Mouse (Mus musculus): ENCODE measurements around the gene Zfp790. TPM values are rescaled to one million over a fixed set of nuclear protein-coding genes. Genes with fewer than 3 reads are reported as not detected.

Zfp790 gene
- total RNA-seq (2021) = 10 to 100 TPM; 12.0 to 14.1 TPM

DNA sequence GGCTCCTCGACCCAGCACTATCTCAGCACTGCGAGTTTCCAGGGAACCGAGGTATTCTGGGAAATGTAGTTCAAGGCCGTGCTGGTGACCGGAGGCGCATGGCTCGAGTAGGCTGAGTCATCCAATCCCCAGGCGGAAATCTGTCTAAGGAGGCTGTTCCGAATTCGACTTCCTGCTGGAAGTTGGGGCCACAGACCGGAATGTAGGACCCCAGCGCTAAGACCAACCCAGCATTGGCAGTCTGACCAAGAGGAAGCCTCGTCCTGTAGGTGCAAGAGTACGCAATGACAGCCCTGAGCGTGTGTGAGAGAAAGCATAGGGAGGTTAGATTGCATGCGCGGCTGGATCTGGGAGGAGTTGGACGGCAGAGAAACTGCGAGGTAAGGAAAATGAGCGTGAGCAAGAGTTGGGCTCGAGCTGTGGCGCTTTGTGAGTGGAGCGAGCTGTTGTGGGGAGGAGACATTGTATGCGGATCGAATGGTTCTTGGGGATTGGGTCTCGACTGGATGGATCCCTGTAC, at the start of gene Zfp790:
TSS of gene Zfp790 (plus strand) at position 205 of the 520 bp plus-strand sequence.
- intact Hi-C loops (cut with DNase I) = loop anchor here (5.0 kb wide), 1 partner anchor 34 kb away; the partner anchor contains the start of gene Zfp30

GRCm38 (mm10) chr7:29767058-29767686, 48.7 kb upstream of the Zfp790 start:
- intact Hi-C loops (cut with DNase I) = loop anchor here (5.0 kb wide), 2 partner anchors 85 to 140 kb away; partner anchors contain the start of genes Zfp27, Zfp383 and Zfp940
- peak; percentile 92 to 93 for DNase-seq

More for the DNA sequence above, at the start of gene Zfp790:
- peak; percentile 93 for DNase-seq

- intact Hi-C loops (cut with DNase I) = loop anchor here (2.0 to 5.0 kb wide), 3 partner anchors 51 to 139 kb away; partner anchors contain the start of genes Zfp27, Zfp383 and Zfp940
- DNase-seq = peak; percentile 94 to 95
These were observed 47.6 kb upstream of the Zfp790 start, which contains the start of gene Zfp84 for GRCm38 (mm10) chr7:29768090-29768900. TSS of gene Zfp84 (plus strand) at chr7:29768552.

DNA sequence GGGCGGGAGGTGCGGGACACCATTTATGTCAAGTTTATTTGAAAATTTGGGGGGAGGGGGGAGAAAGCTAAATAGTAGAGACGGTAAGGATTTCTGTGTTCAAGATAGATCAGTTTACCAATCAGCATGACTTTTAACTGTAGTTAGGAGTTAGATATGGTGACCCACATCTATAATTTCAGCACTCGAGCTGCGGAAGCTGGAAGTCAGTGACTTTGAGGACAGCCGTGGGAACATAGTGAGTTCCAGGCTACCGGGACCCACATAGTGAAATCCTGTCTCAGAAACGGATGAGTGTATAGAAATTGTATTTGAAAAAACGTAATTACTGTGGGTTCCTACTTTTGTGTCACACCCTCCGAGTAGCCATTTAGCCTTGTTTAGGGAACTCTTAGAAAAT, 46.9 kb upstream of the Zfp790 start:
- intact Hi-C loops (cut with DNase I) = loop anchor here (2.0 to 5.0 kb wide), 3 partner anchors 50 to 138 kb away; partner anchors contain the start of genes Zfp27, Zfp383 and Zfp940

GRCm38 (mm10) chr7:29773503-29773902, 42.4 kb upstream of the Zfp790 start:
- intact Hi-C loops (cut with DNase I) = no loop called here
- no peak for DNase-seq

More for the DNA sequence above, 46.9 kb upstream of the Zfp790 start:
- DNase-seq = no peak

DNA sequence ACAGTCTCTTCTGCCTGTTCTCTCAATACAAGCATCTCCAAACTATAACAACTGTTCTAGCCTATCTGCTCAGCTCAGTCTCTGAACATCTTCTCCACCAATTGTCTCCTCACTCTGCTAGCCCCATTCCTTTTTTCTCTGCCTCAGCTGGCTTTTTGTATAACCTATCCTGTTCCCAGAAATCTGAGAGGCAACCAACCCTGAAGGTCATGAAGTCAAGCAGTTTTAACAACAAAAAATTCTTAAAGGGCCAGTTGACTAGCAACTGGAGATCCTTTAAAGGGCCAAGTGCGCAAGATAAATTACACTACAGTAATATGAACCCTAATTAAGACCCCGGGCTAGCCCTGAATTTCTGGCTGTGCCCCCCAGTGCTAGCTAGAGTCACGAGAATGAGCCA, 41.5 kb upstream of the Zfp790 start:
- intact Hi-C loops (cut with DNase I) = no loop called here
- DNase-seq = no peak

- no peak for DNase-seq
- intact Hi-C loops (cut with DNase I) = no loop called here
These were observed 39.3 kb upstream of the Zfp790 start for GRCm38 (mm10) chr7:29776568-29776967.

DNA sequence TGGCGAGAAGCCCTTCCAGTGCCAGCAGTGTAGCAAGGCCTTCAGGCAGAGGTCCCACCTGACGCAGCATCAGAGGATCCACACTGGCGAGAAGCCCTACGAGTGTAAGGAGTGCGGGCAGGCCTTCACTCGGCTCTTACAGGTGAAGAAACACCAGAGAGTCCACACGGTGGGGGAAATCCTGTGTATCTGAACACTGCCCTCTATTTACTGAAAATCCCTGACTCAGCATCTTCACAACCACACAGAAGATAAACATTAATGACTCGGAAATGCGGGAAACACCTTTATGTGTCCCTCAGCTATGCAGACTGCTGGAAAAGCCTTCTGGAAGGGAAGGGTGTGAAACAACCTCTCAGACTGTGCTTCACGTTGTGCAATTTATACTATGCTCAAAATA, 38.5 kb upstream of the Zfp790 start:
- no peak for DNase-seq
- intact Hi-C loops (cut with DNase I) = no loop called here

DNA sequence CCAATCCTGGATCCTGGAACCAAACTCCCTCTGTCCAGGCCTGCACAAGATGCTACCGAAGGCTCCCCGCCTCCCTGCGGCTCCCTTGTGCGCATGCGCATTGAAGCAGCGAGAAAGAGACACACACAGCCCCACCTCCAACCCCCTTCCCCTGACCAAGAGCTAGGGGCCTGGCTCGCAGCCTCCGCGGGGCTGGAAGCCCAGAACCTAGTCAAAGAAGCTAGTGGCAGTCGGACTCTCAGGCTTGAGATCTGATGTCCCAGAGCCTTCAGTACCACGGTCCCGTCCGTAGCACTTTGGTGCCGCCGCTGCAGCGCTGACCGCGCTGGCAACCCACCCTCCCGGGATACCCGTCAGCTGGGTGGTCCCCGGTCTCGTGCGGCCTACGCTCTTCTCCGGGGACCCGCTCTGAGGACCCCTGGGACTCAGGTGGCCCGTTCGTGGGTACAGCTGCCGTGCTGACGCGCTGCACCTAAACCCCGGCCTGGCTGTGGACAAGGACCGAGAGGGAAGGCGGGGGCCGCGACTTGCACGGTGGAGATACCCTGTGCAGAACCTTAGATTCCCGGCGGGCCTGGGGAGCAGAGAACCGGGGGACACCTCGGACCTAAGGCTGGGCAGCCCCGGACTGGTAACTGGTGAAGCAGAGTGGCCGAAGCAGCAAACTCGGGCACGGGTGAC, 31.9 kb upstream of the Zfp790 start, which contains the start of gene Zfp30:
TSS of gene Zfp30 (plus strand) at position 128 of the 681 bp plus-strand sequence.
- intact Hi-C loops (cut with DNase I) = loop anchor here (5.0 to 10.0 kb wide), 2 partner anchors 33 to 381 kb away; partner anchors contain the start of genes Zfp146 and Zfp790
- peak; percentile 89 to 90 for DNase-seq

GRCm38 (mm10) chr7:29785023-29785422, 30.9 kb upstream of the Zfp790 start:
- intact Hi-C loops (cut with DNase I) = loop anchor here (10.0 kb wide), 1 partner anchor 380 kb away; the partner anchor contains the start of gene Zfp146
- no peak for DNase-seq

DNA sequence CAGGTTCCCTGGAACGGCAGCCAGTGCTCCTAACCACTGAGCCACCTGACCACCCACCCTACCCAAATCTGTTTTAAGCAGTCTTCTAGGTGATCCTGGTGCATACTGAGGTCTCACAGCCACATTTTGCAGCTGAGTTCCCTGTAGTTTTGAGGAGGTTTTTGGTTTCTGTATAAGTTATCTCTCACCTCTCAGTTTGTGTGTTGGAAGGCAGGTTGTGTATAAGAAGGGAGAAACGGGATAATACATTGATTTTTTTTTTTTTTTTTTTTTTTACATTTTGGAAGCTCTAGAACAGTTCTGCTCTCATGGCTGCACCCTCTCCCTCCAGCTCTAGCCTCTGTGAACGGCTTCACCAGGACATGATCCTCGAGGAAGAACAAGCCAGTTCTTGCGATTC, 30.0 kb upstream of the Zfp790 start:
- intact Hi-C loops (cut with DNase I) = loop anchor here (10.0 kb wide), 1 partner anchor 379 kb away; the partner anchor contains the start of gene Zfp146
- no peak for DNase-seq

DNA sequence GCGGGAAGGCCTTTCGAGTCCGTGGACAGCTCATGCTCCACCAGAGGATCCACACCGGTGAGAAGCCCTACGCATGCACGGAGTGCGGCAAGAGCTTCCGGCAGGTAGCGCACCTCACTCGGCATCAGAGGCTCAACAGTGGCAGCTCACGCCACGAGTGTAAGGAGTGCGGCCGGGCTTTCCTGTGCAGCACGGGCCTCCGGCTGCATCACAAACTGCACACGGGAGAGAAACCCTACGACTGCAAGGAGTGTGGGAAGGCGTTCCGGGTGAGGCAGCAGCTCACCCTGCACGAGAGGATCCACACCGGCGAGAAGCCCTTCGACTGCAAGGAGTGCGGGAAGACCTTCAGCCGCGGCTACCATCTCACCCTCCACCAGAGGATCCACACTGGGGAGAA, 23.0 kb upstream of the Zfp790 start:
- DNase-seq = no peak
- intact Hi-C loops (cut with DNase I) = no loop called here

DNA sequence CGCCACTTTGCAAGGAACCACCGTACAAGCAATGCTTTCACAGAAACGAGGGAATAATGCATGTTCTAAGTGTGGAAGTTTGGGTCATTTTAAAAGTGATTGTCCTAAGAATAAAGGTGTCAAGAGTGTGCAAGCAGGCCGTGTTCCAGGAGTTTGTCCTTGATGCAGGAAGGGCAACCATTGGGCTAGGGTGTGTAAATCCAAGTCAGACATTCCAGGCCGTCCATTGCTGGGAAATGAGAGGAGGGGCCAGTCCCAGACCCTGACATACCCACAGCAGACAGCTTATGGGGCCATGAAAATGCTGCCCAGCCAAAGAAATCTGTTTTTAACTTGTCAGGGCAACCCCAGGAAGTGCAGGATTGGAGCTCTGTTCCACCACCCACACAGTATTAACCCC, 8.9 kb upstream of the Zfp790 start:
- no peak for DNase-seq

GRCm38 (mm10) chr7:29812244-29812643, 3.7 kb upstream of the Zfp790 start:
- no peak for DNase-seq
- intact Hi-C loops (cut with DNase I) = no loop called here

More for the DNA sequence above, 8.9 kb upstream of the Zfp790 start:
- intact Hi-C loops (cut with DNase I) = no loop called here

DNA sequence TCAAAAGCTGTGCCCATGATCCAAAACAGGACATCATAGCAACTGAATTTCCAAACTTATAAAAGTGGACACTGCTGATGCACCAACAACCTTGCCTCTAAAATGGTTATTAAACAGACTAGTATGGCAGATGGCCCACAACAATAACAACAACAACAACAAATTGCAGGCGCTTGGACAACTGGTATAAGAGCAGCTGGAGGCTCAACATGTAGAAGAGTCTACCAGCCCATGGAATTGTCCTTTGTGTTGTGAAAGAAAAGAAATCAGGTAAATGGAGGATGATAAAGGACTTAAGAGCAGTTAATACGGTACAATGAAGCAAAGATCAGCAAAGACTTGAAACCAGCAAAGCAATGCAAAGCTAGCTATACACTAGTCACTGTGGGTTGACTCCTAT, 1.5 kb upstream of the Zfp790 start:
- intact Hi-C loops (cut with DNase I) = no loop called here
- no peak for DNase-seq

DNA sequence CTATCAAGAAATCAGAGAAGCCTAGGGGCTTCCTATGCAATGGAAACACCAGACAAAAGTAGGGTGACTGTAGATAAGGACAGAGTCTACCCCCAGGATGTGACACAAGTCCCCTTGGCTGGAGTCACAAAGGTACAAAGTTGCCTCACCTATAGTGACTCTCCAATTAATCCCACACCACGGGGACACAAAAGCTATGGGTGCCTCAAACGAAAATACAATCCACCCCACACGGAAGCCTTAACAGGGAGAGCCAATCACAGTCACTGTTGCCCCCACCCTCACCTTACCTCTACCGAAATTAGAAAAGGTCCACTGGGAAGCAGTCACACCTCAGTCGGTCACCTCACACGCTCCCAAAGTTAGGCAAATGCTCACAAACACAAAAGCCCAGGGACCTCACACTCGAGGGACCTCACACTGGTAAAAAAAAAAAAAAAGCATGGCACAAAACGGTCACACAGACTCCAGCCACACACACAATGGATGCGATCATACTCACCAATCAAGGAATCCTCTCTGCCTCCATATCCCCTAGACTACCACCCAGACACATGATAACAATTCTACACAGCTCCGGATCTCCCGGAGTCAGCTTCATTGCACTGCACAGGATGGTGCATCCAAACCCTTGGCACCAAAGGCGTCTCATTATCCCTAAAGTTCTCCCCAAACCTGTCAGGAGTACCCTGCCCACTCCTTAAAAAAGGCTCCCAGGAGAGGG, 691 bp upstream of the Zfp790 start:
- no peak for DNase-seq
- intact Hi-C loops (cut with DNase I) = loop anchor here (5.0 kb wide), 1 partner anchor 33 kb away; the partner anchor contains the start of gene Zfp30

GRCm38 (mm10) chr7:29818619-29819254, 2.8 kb downstream of the Zfp790 start:
- intact Hi-C loops (cut with DNase I) = loop anchor here (1.0 to 5.0 kb wide), 3 partner anchors 36 to 88 kb away; partner anchors contain the start of genes Zfp27, Zfp30 and Zfp84
- DNase-seq = peak; percentile 91 to 92

DNA sequence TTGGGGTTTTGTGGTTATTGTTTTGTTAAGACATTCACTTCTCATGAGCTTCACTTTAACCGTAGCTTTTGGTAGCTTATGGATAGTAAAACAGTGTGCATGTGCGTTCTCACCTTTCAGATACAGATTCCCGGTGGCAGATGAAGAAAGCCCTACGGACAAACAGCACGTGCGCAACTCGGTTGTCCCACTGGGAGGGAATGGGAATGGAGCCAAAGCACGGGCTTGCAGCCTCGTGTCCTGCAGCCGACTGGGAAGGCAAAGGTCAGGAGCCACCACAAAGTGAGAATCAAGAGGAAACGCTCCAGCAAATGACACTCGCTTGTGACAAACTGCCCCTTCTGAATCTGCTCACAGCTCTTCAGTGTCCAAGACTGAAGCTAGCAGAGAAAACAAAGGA, 12.1 kb downstream of the Zfp790 start:
- intact Hi-C loops (cut with DNase I) = no loop called here

DNA sequence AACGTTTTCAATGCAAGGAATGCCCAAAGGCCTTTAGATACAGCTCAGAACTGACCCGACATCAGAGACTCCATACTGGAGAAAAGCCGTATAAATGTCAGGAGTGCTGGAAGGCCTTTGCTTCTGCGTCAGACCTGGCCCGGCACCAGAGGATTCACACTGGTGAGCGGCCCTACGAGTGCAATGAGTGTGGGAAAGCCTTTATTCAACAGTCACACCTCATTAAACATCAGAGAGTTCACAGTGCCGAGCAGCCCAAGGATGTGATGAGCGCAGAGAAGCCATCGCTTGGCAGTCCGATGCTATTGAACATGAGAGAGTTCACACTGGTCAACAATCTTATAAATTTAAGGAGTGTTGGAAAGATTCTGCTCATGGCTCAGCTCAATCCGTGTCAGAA, 13.9 kb downstream of the Zfp790 start:
- intact Hi-C loops (cut with DNase I) = no loop called here

More for the DNA sequence above, 12.1 kb downstream of the Zfp790 start:
- DNase-seq = no peak

More for the DNA sequence above, 13.9 kb downstream of the Zfp790 start:
- no peak for DNase-seq

Measured in heart, postnatal 10 days (tissue).